Mouse (Mus musculus) gastrocnemius, adult 2 months (tissue): ENCODE data around the gene Spib. TPM values are rescaled to one million over a fixed set of nuclear protein-coding genes. Genes with fewer than 3 reads are reported as not detected.

ENCODE experiments used
- DNase-seq: peaks from one replicate; pipeline ENCODE4 v3.0.0; 2022
- H3K27ac ChIP-seq: fragments of 200-600 bp; 2 replicates; pipeline ENCODE4 v1.8.1; 2022; ENCODE audit warnings: mild to moderate bottlenecking
- H3K4me3 ChIP-seq: fragments of 200-600 bp; 2 replicates; pipeline ENCODE4 v1.8.1; 2022; ENCODE audit warnings: mild to moderate bottlenecking, moderate library complexity
- CTCF ChIP-seq: fragments of 200-600 bp; IDR thresholded peaks from 2 replicates; pipeline ENCODE4 v1.8.1; 2022; ENCODE audit warnings: antibody characterized with exemption, mild to moderate bottlenecking, moderate library complexity
- intact Hi-C: fragments of 180-260 bp; cut with DNase I; formaldehyde crosslinking; loops from one replicate; pipeline ENCODE4 v1.15.1; 2025
- long read RNA-seq, 2 experiments: library from polyadenylated mRNA; stranded (forward); transcript quantifications; one replicate each; pipeline ENCODE4 v2.0.0; 2021
- total RNA-seq, 2 experiments: library from RNA; stranded (reverse); gene quantifications; 2 replicates each; pipeline ENCODE4 v1.2.3; 2021

The Spib gene
- total RNA-seq, result under 1 TPM in 1 of 2 experiments, not detected in 1; 0.08 TPM
- long read RNA-seq, experiment 1, result 0 reads
- long read RNA-seq, experiment 2, result 0 reads

DNA sequence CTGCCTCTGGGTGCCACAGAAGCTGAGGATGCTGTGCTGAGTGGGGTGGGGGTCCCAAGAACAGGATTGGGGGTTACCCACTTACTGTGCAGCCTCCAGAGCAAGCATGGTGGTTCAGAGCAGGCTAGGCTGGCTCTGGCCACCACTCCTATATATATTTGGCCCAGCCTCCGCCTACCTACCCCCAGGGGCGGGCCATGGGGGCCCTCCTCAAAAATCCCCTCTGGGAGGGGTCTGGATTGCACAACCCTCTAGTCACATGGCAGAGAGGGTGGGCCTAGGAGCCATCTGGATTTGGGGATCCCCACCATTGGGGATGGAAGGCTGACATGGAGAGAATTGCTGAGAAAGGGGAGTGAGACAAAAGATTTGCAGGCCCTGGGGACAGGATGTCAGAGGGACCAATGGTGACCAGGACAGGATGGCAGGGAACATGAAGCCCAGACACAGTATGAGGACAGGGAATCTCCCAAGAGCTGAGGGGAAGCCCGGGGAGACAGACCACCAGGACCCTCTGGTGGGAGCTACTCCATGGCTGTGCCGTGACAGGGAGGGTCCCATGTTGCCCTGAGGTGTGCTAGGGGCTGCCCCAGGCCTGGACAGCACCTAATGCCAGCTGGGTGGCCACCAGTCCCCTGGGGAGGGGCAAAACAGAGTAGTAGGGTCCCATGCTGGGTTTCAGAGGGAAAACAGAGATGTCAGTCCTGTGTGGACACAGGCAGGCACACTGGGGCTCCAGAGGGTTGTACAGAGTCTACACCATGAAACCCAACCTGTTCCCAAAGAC is at the start of gene Spib:
Gene Spib (minus strand): TSS at position 126 of the 787 bp plus-strand sequence.
- no peak for DNase-seq
- H3K27ac ChIP-seq, result no peak within 1 kb of the TSS
- no peak for TF ChIP-seq CTCF
- H3K4me3 ChIP-seq, result no peak within 1 kb of the TSS
- intact Hi-C loops, result no loop called here

DNA sequence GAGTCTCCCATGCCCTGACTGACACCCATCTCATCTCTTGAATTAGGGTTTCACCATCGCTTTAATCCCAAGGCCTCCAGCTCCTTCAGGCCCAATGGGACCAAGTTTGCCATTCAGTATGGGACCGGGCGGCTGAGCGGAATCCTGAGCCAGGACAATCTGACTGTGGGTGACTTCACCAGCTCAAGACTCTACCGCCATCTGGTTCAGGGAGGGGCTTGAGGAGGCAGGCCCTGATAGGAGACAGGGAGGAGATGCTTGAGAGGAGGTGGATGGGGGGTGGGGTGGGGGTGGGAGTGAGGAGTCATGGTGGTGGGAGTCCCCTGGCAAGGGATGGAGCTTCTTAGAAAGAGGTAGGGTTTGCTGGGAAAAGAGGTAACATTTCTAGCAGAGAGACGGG is 49.8 kb upstream of the Spib start:
- no peak for DNase-seq
- intact Hi-C loops, result no loop called here
- Histone ChIP-seq H3K27ac (no peak overlapping the region), H3K4me3 (no peak overlapping the region)
- no peak for TF ChIP-seq CTCF

DNA sequence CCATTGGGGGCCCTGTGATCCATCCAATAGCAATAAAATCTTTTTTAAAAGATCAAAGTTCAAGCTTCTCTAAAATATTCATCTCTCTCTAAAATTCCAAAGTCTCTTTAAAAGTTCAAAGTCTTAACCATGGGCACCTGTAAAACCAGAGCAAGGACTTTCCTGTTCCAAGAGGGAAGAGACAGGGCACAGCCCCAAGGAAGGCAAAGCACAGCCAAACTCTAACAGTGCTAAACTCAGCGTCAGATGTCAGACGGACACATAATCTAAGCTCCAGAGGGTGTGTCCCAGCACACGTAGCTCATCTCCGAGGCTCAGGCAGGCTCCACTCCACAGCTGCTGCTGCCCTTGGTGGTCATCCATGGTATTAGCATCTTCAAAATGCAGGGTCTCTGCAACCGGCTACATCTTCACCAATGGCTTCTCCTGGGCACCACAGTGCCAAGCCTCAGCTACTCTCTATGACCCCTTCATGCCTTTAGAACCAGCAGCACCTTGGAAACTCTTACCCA is 44.5 kb upstream of the Spib start:
- no peak for DNase-seq
- intact Hi-C loops, result no loop called here
- TF ChIP-seq CTCF, result no peak; the same call in 1 of the 2 replicates
- Histone ChIP-seq H3K4me3 (no peak overlapping the region), H3K27ac (no peak overlapping the region)

DNA sequence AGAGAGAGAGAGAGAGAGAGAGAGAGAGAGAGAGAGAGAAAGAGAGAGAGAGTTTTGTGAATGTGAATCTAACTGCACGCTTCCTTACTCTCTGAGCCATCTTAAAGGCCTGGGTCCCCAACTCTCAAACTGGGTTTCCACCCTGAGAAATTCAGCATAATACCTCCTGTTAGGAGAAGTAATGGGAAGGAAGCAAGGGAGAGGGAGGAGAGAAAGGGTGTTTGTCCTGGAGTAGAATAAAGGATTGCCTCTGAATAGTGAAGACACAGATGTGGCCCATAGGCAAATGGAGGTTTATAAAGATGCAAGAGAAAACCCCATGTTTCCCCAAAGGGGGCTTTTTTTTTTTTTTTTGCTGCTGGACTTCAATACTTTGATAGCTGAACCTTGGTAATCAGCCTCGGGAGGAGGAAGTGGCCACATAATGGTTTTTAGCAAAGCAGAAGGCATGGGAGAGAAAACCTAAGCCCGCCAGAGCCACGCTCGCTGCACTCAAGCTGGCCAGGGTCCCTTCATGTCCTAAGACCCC is 41.1 kb upstream of the Spib start:
- Histone ChIP-seq H3K4me3 (no peak overlapping the region), H3K27ac (no peak overlapping the region)
- DNase-seq, result no peak
- TF ChIP-seq CTCF, result no peak
- intact Hi-C loops, result no loop called here

DNA sequence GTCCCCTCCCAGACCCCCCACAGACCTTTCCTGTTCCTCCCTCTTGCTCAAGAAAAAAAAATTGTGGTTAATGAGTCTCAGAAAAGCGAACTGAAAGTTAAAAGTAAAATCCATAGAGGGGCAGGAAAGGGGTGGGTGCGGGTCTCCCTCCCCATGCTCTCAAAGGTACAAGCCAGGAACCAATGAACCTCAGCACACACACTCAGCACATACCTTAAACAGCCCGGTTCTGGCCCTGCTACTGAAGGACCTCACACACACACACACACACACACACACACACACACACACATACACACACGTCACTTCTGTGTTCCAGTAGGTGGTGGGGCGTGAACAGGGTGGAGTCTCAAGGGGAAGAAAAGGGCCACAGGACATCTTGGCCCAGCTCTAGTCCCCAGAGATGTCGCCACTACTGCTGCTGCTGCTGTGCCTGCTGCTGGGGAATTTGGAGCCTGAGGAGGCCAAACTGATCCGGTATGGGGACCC is 40.4 kb upstream of the Spib start, which contains the start of gene Napsa:
Gene Napsa (plus strand): TSS at position 168 of the 489 bp plus-strand sequence.
- no peak for DNase-seq
- H3K4me3 ChIP-seq, result no peak within 1 kb of the TSS
- intact Hi-C loops, result no loop called here
- TF ChIP-seq CTCF, result no peak
- no peak within 1 kb of the TSS for H3K27ac ChIP-seq

DNA sequence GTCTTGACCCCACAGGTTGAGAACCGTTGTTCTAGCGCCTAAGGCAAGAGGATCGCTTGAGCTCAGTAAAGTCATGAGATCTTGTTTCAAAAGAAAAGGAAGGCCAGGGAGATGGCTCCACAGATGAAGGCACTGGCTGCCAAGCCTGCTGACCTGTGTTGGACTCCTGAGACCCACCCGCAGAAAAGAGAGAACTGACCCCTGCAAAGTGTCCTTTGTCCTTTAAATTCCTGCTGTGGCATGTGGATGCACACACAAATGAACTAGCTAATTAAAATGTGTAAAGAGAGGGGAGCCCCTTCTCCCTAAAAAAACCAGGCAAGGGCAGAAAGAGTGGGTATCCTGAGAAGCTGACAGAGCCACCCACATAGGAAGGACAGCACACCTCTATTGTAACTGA is 39.9 kb upstream of the Spib start:
- no peak for DNase-seq
- intact Hi-C loops, result no loop called here
- no peak for TF ChIP-seq CTCF
- Histone ChIP-seq H3K4me3 (no peak overlapping the region), H3K27ac (no peak overlapping the region)

DNA sequence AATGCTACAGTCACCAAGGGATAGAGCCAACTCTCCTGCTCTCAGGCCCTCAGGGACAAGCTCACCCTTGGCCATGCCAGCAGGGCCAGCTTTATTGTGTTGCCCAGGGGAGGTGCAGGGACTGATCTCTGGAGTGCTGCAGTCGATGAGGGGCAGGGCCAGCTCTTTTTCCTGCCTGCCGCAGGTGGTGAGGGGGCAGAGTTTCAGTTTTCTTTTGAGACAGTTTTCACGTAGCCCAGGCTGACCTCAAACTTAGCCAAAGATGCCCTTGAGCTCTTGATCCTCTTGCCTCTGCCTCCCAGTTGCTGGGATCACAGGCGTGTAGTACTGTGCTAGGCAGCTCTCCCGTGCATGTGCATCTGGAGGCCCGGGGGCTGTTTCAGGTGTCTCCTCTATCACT is 39.1 kb upstream of the Spib start:
- Histone ChIP-seq H3K27ac (no peak overlapping the region), H3K4me3 (no peak overlapping the region)
- no peak for TF ChIP-seq CTCF
- DNase-seq, result no peak
- intact Hi-C loops, result no loop called here

DNA sequence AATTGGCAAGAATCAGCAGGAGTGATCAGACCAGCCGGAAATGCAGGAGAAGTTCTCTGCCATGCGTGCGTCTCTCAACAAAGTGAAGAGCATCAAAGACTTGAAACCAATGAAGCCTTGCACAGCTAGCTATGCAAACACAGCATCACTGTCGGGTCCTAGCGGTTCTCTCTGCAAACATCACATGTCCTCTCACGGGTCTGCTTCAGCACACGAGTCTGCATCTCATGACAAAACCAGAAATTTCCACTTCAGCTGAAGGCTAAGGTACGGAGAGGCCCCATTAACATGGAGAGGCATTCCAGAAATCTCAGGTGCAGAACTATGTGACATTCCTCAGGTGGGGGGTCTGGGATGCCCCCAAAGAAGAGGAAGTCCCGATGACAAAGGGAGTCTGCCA is 36.9 kb upstream of the Spib start:
- H3K27ac ChIP-seq, result no peak overlapping the region
- no peak for DNase-seq
- no peak for TF ChIP-seq CTCF
- H3K4me3 ChIP-seq, result no peak overlapping the region
- intact Hi-C loops, result no loop called here

DNA sequence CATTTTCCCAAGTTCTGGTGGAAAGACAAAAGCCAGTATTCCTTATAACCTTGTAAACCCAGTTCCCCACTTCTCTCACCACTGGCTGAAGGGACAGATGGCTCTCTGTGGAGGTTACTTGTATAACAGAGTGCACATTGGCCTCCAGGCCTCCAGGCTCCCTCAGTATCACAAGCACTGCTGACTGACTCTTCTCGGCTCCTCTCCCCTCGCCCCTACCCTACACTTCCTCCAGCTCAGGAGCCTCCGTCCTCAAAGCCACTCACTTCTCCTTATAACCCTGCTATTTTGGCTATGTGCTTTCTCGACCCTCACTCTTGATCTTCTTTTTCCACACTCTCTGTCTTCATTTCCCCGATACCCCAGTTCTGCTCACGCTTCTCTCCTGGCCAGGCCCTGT is 33.5 kb upstream of the Spib start:
- DNase-seq, result no peak
- intact Hi-C loops, result no loop called here
- Histone ChIP-seq H3K4me3 (no peak overlapping the region), H3K27ac (no peak overlapping the region)
- no peak for TF ChIP-seq CTCF

DNA sequence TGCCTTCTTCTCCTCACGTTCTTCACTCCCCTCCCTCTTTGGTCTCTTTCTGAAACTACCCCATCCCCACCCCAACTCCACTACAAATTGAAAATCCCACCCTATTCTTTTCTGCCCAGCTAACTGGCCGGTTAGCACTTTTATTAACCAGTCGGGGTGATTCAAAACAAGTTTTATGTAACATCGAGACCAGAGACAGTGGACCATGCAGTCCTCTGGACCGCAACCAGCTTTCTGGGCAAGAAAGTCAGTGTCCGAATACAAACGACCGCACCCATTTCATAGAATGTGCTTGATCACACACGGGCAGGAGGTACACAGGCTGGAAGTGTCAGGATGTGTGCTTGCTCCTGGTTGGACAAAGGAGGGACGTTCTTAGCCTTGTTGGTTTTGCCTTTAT is 32.6 kb upstream of the Spib start:
- no peak for DNase-seq
- Histone ChIP-seq H3K27ac (no peak overlapping the region), H3K4me3 (no peak overlapping the region)
- intact Hi-C loops, result loop anchor here (5.0 kb wide), 3 partner anchors 42 to 302 kb away; partner anchors contain the start of genes Gm15517 and Mybpc2
- TF ChIP-seq CTCF, result no peak

DNA sequence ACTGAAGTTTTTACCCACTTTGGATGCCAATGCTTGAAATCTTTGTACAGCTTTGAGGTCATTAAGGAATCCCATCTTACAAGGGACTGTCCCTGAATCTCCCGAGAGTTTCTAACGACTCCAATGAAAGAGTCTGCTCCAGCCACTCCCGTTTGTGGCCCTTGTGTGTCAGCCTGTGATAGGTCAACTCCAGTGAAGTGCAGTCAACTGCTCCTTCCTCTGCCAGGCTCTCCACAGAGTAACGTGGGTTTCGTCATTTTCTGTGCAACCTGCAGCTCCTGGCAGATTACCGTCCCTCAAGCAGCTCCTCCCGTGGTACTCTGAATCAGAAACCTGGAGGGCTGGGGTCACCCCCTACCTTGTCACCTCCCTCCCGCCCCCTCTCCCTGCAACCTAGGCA is 31.4 kb upstream of the Spib start:
- no peak for DNase-seq
- no peak overlapping the region for H3K4me3 ChIP-seq
- intact Hi-C loops, result loop anchor here (5.0 kb wide), 3 partner anchors 41 to 301 kb away; partner anchors contain the start of genes Gm15517 and Mybpc2
- H3K27ac ChIP-seq, result no peak overlapping the region
- no peak for TF ChIP-seq CTCF

DNA sequence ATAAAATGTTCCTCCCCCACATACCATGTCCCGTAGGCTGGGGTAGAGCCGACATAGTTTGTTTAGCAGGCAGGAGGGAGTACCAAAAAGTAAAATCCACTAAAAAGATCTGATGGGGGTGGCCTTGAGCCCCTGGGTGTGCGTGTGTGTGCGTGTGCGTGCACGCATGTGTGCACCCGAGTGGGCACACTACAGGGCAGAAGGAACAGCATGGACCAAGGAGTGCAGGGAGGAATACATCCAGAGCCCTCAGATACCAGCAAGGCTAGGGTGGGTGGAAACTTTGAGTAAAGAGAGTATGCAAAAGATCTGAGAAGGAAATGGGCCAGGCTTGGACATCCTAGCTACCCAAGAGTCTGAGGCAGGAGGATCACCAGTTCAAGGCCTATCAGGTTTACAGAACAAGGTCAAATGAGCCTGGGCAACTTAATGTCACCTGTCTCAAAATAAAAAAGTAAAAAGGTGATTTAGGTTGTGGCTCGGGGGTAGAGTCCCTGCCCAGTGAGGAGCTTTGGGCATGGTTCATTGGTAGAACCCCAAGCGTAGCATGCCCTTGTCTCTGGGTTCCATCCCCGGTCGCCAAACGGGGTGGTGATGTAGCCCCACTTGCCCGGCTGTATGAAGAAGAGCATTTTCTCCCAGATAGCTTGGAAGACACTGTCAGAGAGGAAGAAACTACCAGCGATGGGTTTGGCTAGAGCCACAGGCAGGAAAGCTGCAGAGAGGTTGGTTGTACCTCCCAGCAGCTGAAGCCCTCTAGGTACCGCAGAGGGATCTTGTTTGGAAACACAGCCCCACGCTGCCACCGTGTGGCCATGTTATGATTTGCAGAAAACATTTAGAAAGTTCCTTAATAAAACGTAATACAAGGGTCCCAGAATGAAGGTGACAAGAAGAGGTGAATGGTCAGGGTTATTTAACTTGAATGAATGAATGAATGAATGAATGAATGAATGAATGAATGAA is 28.8 kb upstream of the Spib start:
- peak; percentile 75 for DNase-seq
- Histone ChIP-seq H3K4me3 (no peak overlapping the region), H3K27ac (no peak overlapping the region)
- intact Hi-C loops, result loop anchor here (5.0 kb wide), 3 partner anchors 38 to 298 kb away; partner anchors contain the start of genes Gm15517 and Mybpc2
- peak; percentile 85 for TF ChIP-seq CTCF
